Mouse (Mus musculus) hindlimb bud, embryonic 11.5 days (tissue): ENCODE measurements around the gene Thada.

ENCODE experiments used
- DNase-seq: peaks from one replicate; pipeline ENCODE4 v3.0.0-alpha.2; 2012; ENCODE audit warnings: low read depth, low spot score; ENCODE audit errors: extremely low spot score

Gene Thada

DNA sequence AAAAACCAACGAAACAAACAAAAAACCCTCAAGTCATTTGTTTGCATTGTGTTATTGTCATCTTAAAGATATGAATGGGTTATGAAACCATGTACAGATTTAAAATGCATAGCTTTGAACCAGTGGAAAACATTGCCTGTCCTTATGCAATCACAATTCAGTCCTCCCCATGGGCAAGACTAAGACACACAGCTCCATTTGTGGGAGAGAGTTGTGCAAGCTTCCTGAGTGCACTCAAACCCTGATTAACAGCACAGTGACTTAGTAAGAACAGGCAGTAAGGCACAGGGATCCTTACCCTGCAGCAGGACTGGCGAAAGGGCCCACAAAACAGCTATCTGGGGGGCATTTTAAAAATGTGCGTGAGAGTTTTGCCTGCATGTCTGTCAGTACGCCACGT is 11.2 kb upstream of the Thada start:
- no peak for DNase-seq

DNA sequence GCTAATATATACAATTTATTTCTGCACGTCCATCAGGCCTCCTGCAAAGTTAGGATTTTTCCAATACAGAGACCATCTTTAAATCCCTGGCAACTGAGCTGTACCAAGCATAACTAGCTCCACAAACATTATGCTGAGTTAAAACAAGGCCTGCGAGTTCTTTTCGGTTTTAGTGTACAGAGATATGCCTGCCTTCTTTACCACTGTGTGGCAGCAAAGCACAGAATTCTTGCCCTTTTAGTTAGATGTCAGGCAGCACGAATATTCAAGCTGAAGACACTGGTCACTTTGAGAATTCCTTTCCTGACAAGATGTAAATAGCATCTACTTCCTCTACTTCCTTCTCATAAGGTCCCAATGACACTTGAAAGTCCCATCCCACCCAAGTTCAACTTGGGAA is 8.3 kb upstream of the Thada start:
- DNase-seq: no peak

DNA sequence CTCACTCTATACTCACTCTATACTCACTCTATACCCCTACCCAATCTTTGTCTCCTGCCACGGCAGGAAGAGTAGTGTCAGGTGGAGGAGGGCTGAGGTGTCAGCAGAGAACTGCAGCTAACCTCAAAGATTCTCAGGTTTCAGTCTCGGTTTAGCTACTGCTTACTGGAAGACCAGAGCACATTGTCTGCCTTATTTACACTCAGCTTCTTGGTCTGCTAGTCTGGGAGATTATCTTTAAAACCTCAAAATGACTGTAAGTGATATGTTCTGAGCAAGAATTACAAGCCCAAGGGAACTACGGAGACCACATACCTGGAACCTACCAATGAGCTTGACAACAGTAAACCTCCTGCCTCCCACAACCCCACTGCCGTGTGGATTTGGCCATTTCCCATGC is 31.0 kb downstream of the Thada start:
- no peak for DNase-seq

DNA sequence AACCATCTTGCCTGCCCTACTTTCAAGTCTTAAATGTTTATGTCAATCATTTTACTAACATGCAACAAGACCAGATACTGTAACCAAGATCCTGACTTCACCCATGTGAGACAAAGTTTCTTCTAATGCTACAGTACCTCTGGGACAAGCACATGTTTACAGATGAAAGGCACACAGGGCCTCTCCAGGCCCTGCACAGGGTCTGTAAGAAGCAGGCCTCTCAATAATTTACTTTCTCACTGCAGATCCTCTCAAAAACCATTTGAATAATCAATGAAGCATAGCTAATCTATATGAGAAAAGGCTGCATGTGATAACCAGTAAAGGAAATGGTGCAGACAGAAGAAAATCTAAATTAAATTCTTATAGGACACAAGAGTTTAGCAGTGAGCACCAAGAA is 31.8 kb downstream of the Thada start:
- DNase-seq: no peak

DNA sequence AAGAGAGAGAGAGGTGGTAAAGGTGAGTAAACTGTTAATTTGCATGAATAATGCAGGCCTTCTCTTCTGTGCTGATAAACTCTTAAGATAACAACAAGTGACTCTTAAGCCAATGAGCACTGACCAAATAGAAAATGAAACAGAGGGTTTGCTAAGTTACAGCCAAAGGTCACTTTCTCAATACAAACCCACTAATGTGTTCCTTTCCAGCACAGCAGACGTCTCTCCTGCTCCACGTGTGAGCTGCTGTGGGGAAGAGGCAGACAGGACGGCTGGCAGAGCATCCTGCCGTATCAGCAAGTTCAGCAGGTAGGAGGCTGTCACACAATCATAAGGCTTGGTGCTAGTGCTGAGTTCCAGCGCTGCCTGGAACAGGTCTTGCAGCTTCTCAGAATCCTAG is 34.0 kb downstream of the Thada start:
- no peak for DNase-seq

DNA sequence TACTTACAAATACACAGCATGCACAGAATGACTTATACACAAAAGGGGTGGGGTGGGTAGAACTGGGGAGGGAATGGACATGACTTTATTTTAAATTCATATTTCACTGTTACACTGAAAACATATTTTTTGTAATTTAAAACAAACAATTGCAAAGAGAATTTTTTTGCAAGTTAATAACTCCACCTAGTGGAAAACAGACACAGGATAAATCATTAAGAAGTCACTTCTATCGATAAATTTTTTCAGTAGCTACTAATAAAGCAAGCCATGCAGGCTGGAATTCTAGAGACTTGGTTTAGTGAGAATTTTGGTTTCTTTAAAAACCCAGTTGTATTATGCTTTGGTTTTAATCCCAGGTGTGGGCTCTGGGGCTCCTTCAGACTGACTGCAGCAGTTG is 41.7 kb downstream of the Thada start:
- DNase-seq: no peak

DNA sequence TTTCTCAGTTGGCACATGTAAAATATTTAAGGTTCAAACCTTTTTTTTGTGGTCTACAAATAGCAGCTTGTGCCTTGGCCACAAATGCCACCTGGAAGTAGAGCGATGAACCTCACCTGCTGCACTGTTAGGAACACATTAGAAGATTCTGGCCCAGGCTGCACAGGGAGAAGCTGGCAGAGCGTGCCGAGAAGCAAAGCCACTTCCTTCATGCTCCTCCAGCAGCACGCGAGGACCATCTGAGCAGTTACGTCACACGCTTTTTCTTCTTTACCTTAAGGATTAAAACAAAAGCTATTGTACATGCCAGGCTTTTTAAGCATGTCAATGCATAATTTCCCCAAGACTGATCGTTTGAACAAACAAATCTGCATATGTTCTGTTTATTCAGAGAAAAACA is 43.1 kb downstream of the Thada start:
- DNase-seq: no peak

DNA sequence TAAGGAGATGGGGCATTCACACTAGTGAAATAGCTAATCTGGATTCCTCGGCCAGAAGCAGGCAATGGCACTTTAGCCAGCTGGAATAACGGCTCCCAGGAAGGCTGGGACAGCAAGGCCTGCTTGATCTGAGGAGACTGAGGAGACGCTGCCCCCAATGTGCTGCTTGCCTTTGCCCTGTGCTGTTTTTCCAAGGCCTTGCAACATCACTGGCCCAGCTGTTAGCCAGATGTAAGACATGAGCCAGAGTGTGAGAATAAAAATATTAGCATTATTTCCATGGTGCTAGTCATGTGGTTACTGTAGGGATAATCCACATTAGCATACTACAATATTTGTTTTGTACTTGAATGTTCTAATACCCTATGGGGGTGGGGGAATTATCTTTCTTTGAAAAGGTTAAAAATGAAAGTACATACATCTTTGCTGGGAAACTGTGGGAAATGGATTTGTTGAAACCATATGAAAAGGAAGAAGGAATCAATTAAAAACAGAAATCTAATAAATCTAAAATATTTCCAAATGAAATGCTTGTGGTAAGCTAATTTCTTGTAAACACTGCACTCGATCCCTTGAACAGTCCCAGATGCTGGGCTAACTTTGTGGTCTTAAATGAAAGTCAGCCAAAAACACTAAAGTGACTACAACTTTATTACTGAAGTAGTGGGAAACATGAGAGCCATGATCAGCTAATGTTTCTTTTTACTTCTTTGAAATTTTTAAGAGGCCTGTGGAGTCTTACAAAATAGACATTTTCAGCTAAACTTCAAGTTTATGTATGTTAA is 43.8 kb downstream of the Thada start:
- DNase-seq: no peak

DNA sequence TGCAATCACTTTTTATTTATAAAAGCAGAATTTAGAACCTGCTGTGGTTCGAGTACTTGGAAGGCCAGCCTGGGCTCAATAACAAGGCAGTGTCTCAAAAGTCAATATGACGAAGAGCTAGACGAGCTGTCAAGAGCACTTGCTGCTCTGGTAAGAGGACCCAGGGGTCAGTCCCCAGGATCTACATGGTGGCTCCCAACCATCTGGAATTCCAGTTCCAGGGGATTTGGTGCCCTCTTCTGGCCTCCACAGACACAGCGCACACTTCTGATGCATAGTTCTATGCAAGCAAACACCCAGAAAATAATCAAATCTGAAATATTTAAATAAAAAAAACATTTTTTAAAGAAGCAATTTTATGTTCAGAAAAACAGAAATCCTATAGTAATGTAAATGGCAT is 45.0 kb downstream of the Thada start:
- DNase-seq: no peak

DNA sequence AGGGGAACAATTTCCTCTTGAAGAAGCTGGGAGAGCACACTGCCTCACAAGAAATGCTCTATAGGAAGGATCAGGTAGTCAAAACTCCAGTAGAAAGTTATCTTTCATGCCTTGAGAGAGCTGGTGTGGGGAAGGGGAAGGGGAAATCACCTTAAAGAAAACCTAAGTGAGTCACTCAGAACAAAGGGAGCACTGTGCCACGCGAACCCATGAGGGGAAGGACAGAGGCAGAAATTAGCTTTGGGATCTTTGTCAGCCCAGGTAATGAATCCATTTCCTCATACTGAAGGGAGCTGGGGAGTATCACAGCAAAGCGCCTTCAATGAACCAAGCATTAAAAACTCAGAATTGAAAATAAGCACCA is 45.7 kb downstream of the Thada start:
- no peak for DNase-seq

DNA sequence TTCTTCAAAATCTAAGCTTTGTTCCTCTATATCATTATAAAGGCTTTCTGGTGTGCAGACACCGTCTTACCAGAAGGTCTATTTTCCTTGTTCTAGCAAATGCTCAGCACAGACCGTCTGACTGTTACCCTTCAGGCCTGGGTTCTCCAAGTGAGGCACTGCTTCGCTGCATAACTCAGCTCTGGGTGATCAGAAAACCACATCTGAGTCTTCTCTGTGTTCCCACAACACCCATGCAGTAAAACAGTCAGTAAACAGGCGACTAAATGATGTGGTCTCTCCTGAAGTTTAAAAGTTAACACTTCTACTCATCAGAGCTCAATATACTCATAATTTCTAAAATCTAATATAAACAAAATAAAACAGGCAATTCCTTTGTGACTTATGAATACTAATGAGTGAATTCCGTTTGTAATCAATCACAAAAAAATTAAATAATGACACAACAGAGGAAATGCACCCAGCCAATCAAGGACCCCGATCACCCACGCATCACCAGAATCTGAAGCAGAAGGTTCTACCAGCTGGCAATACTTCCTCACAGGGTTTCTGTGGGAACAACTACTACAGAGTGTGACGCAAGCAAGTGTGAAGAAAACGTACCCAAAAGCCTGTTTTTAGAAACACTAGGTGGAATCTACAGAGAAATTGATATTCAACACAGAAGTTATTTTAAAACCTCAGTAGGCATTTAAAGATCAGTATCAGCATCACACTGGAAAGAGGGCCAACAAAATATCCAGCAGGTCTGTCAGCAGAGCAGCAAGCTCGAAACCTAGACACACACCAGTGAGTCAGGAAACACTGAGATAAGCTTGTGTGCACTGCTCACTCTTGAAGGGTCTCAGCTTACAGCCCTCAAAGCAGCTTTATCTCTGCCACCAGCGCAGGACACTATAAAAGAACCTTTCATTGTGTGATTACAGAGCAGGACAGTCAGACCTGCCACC is 46.4 kb downstream of the Thada start:
- no peak for DNase-seq

DNA sequence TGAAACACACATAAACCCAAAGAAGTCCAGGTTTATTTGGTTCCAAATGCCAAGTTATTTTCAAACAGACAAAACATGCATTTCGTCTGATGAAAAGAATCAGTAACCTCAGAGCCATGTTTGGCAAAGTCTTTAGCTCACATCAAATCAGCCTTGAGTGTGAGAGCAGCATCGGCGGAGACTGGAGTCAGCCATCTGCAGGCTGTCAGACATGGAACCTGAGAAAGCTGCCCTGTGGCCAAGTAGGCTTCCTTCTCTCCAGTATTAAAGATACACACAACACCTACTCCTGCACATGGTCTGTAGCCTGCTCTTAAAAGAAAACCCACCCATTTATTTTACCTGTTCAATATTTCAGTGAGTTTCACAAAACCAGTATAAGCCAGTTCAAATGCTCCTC is 50.1 kb downstream of the Thada start:
- no peak for DNase-seq

DNA sequence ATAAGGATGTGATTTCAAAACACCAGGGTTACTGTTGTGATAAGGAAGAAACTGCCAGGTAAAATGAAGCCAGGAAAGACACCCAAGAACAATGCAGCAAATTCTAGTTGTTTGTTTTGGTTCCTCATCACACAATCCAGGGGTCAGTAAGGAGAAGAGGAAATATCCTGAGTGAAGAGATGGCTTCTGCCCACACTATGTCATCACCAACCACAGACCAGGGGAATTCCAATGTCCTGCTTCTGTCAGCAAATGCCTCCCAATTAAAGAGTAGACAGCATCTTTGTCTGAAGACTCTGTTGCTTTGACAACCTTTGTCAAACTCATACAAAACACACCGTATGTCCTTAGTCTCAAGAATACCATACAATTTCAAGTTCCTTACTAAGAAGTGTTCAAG is 57.3 kb downstream of the Thada start:
- DNase-seq: no peak

DNA sequence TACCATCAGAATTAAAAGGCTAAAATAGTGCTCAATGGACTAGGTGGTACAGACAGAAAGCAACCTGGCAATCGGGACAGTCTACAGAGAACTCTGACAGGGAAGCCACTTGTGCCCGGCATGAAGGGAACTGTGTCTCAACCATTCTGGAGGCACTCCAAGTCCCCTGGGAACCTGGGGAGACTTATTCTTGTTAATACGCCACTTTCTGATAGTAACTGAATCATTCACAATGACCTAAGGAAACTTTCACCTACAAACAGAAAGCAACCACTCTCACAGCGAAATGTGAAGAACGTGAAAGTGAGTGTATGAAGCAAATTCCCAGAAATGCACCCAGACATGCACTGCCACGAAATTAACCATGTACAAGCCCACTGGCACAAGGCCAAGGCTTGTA is 60.4 kb downstream of the Thada start:
- no peak for DNase-seq

DNA sequence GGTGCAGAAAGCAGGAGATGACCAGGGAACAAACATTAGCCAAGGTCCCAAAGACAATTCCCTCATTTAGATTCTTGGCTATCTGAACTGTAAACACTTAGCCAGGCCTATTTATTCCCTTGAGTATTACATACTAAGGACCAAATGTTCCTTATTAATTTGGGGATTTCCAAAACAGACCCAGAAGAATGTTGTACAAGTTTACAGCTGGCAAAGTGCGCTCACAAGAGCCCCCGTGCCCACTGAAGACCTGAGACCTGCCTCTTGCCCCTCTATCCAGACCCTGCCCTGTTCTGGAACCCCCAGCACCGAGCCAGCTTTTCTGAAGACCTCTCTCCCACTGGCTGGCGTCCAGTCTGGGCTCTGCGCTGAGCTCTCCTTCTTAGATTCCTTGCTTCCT is 64.2 kb downstream of the Thada start:
- no peak for DNase-seq

DNA sequence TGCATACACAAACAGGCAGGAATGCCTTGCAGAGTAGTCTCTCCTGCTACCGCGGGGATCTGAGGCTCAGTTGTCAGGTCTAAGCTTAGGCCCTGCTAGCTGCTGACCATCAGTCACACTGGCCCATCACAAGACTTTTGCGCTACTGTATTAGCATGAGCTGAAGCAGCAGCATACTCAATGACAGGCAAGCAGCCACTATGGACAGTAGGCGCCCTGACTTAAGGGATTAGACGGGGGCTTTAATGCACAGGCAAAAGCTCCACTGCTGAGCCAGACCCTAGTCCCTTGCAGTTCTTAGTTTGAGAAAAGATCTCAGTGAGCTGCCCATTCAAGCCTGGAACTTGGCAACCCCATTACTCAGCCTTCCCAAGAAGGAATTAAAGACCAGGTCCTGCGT is 66.6 kb downstream of the Thada start:
- no peak for DNase-seq

DNA sequence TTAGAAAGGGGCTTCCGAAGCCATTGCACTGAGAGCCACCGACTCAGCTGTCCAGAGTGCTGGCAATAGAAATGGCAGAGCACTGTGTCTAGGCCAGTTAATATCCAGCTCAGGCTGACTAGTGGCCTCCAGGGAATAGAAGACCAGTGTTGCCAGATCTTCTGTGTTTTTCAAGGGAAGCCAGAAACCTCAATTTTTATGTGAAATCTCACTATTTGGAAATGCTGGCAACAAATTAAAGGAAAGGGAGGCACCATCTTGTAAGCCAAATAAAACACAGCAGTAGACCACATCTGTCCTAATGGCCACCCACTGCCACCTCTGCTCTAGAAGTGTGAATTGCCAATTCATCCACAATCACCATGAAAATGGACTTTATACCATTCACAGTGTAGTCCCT is 76.0 kb downstream of the Thada start:
- no peak for DNase-seq

DNA sequence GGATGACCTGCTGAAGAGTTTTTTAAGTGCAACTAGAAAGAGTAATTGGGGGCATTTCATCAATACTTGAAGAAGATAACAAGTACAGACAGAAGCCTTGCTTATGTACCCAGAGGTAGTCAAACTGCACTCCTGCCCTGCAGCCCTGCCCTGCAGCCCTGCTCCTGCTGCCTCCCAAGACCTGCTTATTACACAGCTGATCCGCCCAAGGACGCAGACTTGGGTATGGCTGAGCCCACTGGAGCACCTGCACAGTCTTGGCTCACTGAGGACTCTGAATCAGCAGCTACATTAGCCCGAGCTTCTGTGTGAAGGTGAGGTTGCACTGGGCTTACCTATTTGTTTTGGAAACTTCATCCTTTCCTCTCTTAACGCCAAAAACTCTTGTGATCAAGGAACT is 79.8 kb downstream of the Thada start:
- DNase-seq: no peak

DNA sequence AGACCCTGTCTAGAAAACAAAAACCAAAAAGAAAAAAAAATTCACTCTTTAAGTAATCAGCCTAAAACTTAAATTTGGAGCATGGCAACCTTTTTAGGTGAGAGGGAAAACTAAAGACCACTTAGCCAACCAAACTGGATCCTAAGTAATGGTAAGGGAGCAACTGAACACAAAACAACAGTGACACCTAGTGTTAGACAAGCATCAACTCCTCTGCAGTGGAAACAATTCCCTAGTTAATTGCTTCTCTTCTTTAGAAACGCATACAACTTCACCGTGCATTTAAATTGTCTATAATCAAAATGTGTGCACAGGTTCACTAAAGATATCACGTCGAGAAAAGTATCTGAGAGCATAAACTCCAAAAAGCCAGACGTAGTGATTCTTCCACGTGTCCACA is 80.3 kb downstream of the Thada start:
- no peak for DNase-seq

DNA sequence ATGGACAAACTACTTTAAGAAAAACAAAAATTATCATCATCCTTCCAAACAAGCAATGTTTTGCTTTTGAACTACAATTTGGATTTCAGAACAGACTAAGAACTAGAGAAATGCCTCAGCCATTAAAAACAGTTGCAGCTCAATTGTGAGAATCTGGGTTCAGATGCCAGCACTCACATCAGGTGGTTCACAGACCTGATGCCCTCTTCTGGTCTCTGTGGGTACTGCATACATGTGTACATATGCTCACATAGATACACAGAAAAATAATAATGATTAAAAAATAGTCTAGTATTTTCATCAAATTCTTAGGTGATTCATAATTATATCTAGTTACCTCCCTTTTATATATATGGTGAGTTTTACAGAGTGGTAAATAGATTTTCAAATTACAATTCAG is 81.3 kb downstream of the Thada start:
- no peak for DNase-seq

DNA sequence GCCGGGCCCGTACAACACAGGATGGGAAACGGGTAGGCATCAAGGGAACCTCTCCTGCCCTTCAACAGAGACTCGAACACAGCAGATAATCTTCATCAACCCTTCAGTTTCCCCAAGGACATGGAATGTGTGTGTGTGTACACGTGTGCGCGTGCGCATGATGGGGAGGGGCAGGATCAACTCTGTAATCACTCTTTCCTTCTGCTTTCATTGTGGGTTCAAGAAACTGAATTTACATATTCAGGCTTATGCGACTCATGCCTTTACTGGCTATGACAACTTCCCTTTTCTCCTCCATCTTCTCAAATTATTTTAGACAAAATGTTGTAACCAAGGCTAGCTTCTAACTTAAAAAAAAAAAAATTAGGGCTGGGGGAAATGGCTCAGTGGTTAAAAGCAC is 85.7 kb downstream of the Thada start:
- DNase-seq: no peak

DNA sequence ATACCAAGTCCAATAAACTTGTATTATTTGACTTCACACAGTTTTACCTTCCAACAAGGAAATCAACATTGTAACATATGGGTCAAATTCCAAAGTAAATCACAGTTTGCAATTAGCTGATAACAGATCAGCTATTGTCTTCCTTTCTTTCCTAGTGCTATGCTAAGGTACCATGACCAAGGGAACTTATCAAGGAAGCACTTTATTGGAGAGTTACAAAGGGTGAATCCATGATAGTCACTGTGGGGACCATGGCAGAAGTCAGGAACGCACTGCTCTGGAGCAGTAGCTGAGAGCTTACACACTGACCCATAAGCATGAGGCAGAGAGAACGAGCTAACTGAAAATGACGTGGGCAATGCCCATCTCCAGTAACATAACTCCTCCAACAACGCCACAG is 89.1 kb downstream of the Thada start:
- DNase-seq: no peak
